ENCODE assay signal across 17 mouse cellular contexts in genomic region chrX:166383606-166384005, GRCm38 (mm10). TPM values are rescaled to one million over a fixed set of nuclear protein-coding genes. Genes with fewer than 3 reads are reported as not detected.
DNase-seq lines count a peak whose midpoint lies in the region; TF ChIP-seq lines count a peak whose summit lies in the region.
"Had no signal": no experiment of that assay in that cellular context is flagged by ENCODE, and none has a peak within 500 bp of the region (broad histone marks: within the 10 kb centered on the region; RNA-seq: fewer than 3 reads in every experiment).

No protein-coding gene starts in this region.

- DNase-seq in adrenal gland, adult (ENCODE audit: inconsistent age in 2 of 2, low spot score in 1 of 2) = peak; percentile 25 to 68
- no peak for DNase-seq in adrenal gland, postnatal 4 days (ENCODE audit: low spot score in 2 of 2)
- peak; percentile 10 for DNase-seq in kidney, adult 2 months
- DNase-seq in kidney, adult 18-20 months = no peak
- DNase-seq in testis, postnatal 14 days (ENCODE audit: low spot score) = no peak
- DNase-seq in adrenal gland, postnatal 36 days = peak; percentile 36 to 51
- DNase-seq in frontal cortex, postnatal 25 days (ENCODE audit: low spot score in 2 of 2) = no peak
- DNase-seq: cerebellum, adult 11-12 months; cerebellum, adult 8-10 months; gastrocnemius, postnatal 10 days; heart, adult 11 months; kidney, adult 8-10 months had no signal

- TF ChIP-seq CTCF in kidney, adult 2 months (conservative IDR thresholded peaks at IDR 0.05; ENCODE audit: insufficient read depth, insufficient read length, low read depth, low read length) = no peak
- TF ChIP-seq CTCF in testis, adult 2 months (IDR thresholded peaks at IDR 0.05; ENCODE audit: control insufficient read depth, insufficient read depth, insufficient replicate concordance, low read depth, low read length) = no peak

- H3K27ac ChIP-seq in kidney, adult 2 months (ENCODE audit: insufficient read depth, low read depth, low read length) = no peak overlapping the region
- H3K27ac ChIP-seq in testis, adult 2 months (ENCODE audit: control insufficient read depth, insufficient read depth, low read depth, low read length) = 0 out of 2 replicates have a peak overlapping the region, but pooled peaks have one; percentile 25
- H3K27ac ChIP-seq: forebrain, embryonic 10.5 days; forebrain, embryonic 13.5 days; hindbrain, embryonic 13.5 days; hindbrain, postnatal 0 days had no signal

- no peak for TF ChIP-seq POLR2A in kidney, adult 2 months (IDR thresholded peaks at IDR 0.05; ENCODE audit: low read depth, low read length)
- no peak for TF ChIP-seq POLR2A in testis, adult 2 months (IDR thresholded peaks at IDR 0.05; ENCODE audit: control insufficient read depth, low read depth, low read length)

- WGBS in kidney, adult 2 months = 83% methylated on average over 2 of the region's 2 CpGs

- H3K4me1 ChIP-seq in kidney, adult 2 months (ENCODE audit: control insufficient read depth, insufficient read depth, low read length) = no peaks in the 10 kb centered on the region
- no peaks in the 10 kb centered on the region for H3K4me1 ChIP-seq in testis, adult 2 months (ENCODE audit: control insufficient read depth, insufficient read depth, low read length)
- H3K4me1 ChIP-seq: forebrain, embryonic 10.5 days; forebrain, embryonic 13.5 days; hindbrain, embryonic 13.5 days had no signal

- no peaks in the 10 kb centered on the region for H3K27me3 ChIP-seq in kidney, adult 2 months (replicated peaks; ENCODE audit: control insufficient read depth, insufficient read depth, low read length)
- H3K27me3 ChIP-seq in testis, adult 2 months (ENCODE audit: control insufficient read depth, insufficient read depth, low read length) = no peaks in the 10 kb centered on the region

- no peaks in the 10 kb centered on the region for H3K36me3 ChIP-seq in kidney, adult 2 months (ENCODE audit: control insufficient read depth, insufficient read depth, low read length)
- no peaks in the 10 kb centered on the region for H3K36me3 ChIP-seq in testis, adult 2 months (ENCODE audit: control insufficient read depth, insufficient read depth, low read length)

- H3K4me3 ChIP-seq in kidney, adult 2 months (ENCODE audit: insufficient read depth, low read depth, low read length) = no peak overlapping the region
- H3K4me3 ChIP-seq in testis, adult 2 months (ENCODE audit: control insufficient read depth, low read depth, low read length) = no peak overlapping the region
- H3K4me3 ChIP-seq: forebrain, embryonic 10.5 days; forebrain, embryonic 13.5 days; hindbrain, embryonic 13.5 days had no signal

RNA-seq across cellular contexts. Expression of gene Trappc2, which starts 56.8 kb away (rescaled TPM):
- total RNA-seq in adrenal gland, postnatal 4 days (2021) = 10 to 100 TPM; 14.9 to 16.0 TPM
- 4.0 and 5.8 TPM in 2 replicates for polyA plus RNA-seq in kidney, adult 2 months (2012; rRNA removed)
- polyA plus RNA-seq in testis, adult 2 months (2012; rRNA removed) = 1.2 and 1.9 TPM in 2 replicates
- 10 to 100 TPM; 23.4 to 24.4 TPM for total RNA-seq in adrenal gland, postnatal 36 days (2021)

RNA-seq across cellular contexts. Expression of gene Ofd1, which starts 56.9 kb away (rescaled TPM):
- 10 to 100 TPM; 12.0 to 13.8 TPM for total RNA-seq in adrenal gland, postnatal 4 days (2021)
- polyA plus RNA-seq in kidney, adult 2 months (2012; rRNA removed) = 1.3 and 1.4 TPM in 2 replicates
- 1.2 and 1.3 TPM in 2 replicates for polyA plus RNA-seq in testis, adult 2 months (2012; rRNA removed)
- total RNA-seq in adrenal gland, postnatal 36 days (2021) = 1 to 10 TPM; 4.5 to 7.8 TPM

Comparison
In these comparisons a context has a peak if more than half of its experiments do, and no peak if none do; other contexts are left out.
1. DNase-seq: peak in adrenal gland, adult (2 of 2), kidney, adult 2 months (single experiment) and adrenal gland, postnatal 36 days (2 of 2); none in adrenal gland, postnatal 4 days (0 of 2), kidney, adult 18-20 months (single experiment), testis, postnatal 14 days (single experiment) and frontal cortex, postnatal 25 days (0 of 2).